Mouse (Mus musculus) C2C12 (cell line): ENCODE measurements at regions not wholly inside any gene's neighbourhood (a gene's known extent, or its start where the extent isn't known, plus 50 kb on each side); places are given as distances from the start of the nearest gene placed in this dataset.

Experiments used
- CTCF ChIP-seq: IDR thresholded peaks from one replicate; pipeline ENCODE4 v1.5.1; 2011; ENCODE audit not compliant: control insufficient read depth, insufficient read depth, insufficient read length
- MAX ChIP-seq: IDR thresholded peaks from one replicate; pipeline ENCODE4 v1.6.1; 2011; ENCODE audit warnings: mild to moderate bottlenecking, control low read depth
- USF1 ChIP-seq: IDR thresholded peaks from one replicate; pipeline ENCODE4 v1.6.1; 2011; ENCODE audit warnings: low read depth, mild to moderate bottlenecking, control low read depth, moderate library complexity

- TF ChIP-seq CTCF: no peak
- TF ChIP-seq MAX: no peak
- no peak for TF ChIP-seq USF1
These were observed 66.0 kb upstream of the Cd93 start for GRCm38 (mm10) chr2:148509357-148509756.
